Mouse (Mus musculus) heart, postnatal 0 days (tissue): ENCODE measurements around the gene Urb1.

ENCODE experiments used
- CTCF ChIP-seq: IDR thresholded peaks from 2 replicates; pipeline ENCODE4 v1.5.1; 2016; ENCODE audit warnings: antibody characterized with exemption, control low read depth, low read depth
- EP300 ChIP-seq: IDR thresholded peaks from 2 replicates; pipeline ENCODE4 v1.6.1; 2016; ENCODE audit warnings: antibody characterized with exemption, low read depth

- TF ChIP-seq EP300 (no peak), CTCF (no peak)
Observed at GRCm38 (mm10) chr16:90710313-90710712, 99.9 kb downstream of the Urb1 start.
